Mouse (Mus musculus): Measurements from ENCODE around the gene Mid1. TPM values are rescaled to one million over a fixed set of nuclear protein-coding genes. Genes with fewer than 3 reads are reported as not detected.
A peak's percentile ranks its signal among the peaks of the same experiment; 100 is the strongest.

Mid1 gene
- polyA plus RNA-seq, 1 experiment from 2014 or later, result 6.7 TPM

DNA sequence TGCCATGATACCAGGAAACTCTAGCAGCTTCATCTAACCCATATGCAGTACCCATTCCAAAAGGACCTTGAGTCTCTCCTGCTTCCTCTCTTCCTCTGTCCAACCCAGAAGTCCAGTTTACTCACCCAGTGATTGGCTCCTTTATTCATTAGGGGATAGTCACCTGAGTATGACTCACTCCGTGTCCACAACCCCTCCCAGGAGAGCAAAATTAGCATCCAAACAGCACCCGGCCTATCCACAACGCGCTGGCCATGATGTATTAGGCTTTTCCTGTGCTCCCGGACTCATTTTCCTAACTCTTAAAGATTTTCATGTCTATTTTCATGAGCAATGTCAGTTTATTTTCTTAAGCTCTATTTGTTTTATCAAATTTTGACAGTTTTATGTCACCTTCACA is 104.7 kb downstream of the Mid1 start:
- Histone ChIP-seq H3K36me3 (no peaks in the 10 kb centered on the region), H3K4me2 (no peak overlapping the region), H3K27ac (no peak overlapping the region), H3K27me3 (no peaks in the 10 kb centered on the region), H3K9ac (no peak overlapping the region), H3K9me3 (no peaks in the 10 kb centered on the region), H3K4me3 (no peak overlapping the region), H3K4me1 (no peaks in the 10 kb centered on the region)
- no peak for ATAC-seq (ENCODE audit: borderline replicate concordance, extremely low read depth, low FRiP score, low TSS enrichment)
- 82% methylated on average over 5 of the region's 5 CpGs for WGBS

- H3K4me2 ChIP-seq, result no peak overlapping the region
- no peaks in the 10 kb centered on the region for H3K36me3 ChIP-seq
- no peak overlapping the region for H3K4me3 ChIP-seq
- no peak for ATAC-seq (ENCODE audit: borderline replicate concordance, extremely low read depth, low FRiP score, low TSS enrichment)
- H3K27ac ChIP-seq, result no peak overlapping the region
- H3K9ac ChIP-seq, result no peak overlapping the region
- no peaks in the 10 kb centered on the region for H3K9me3 ChIP-seq
- WGBS, result 54% methylated on average over 1 of the region's 1 CpGs
- H3K27me3 ChIP-seq, result no peaks in the 10 kb centered on the region
- no peaks in the 10 kb centered on the region for H3K4me1 ChIP-seq
Observed at GRCm38 (mm10) chrX:169792879-169793278, 107.9 kb downstream of the Mid1 start.

GRCm38 (mm10) chrX:169794421-169794820 is 109.4 kb downstream of the Mid1 start:
- H3K4me1 ChIP-seq, result no peaks in the 10 kb centered on the region
- no peak overlapping the region for H3K9ac ChIP-seq
- H3K27ac ChIP-seq, result no peak overlapping the region
- WGBS, result 50% methylated on average over 4 of the region's 4 CpGs
- peaks cover 5% of the 10 kb centered on the region for H3K27me3 ChIP-seq
- no peaks in the 10 kb centered on the region for H3K36me3 ChIP-seq
- no peak for ATAC-seq (ENCODE audit: borderline replicate concordance, extremely low read depth, low FRiP score, low TSS enrichment)
- H3K4me3 ChIP-seq, result no peak overlapping the region
- no peak overlapping the region for H3K4me2 ChIP-seq
- H3K9me3 ChIP-seq, result no peaks in the 10 kb centered on the region

DNA sequence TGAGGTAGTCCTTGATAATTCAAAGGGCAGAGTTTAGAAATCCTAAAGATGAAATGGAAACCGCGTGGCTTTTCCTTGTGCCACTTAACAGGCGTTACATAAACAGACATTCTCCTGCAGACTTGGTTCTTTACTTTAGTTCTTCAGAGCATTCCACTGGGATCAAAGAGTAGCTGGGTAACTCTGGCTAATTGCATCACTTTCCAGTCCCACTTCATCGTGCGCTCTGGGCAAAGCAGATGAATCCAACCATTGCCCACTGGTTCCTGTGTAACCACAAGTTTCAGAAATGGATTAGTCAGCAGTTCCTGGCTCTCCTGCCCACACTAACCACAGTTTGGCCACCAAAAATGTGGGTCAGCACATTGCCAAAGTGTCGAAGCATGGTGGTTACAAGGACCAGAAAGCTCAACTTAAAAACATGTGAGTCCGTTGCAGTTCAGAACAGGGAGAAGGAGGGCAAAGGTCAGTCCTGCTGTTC is 109.9 kb downstream of the Mid1 start:
- no peak overlapping the region for H3K27ac ChIP-seq
- H3K4me3 ChIP-seq, result no peak overlapping the region
- H3K9me3 ChIP-seq, result no peaks in the 10 kb centered on the region
- no peak for ATAC-seq (ENCODE audit: borderline replicate concordance, extremely low read depth, low FRiP score, low TSS enrichment)
- no peaks in the 10 kb centered on the region for H3K4me1 ChIP-seq
- H3K36me3 ChIP-seq, result no peaks in the 10 kb centered on the region
- peaks cover 5% of the 10 kb centered on the region for H3K27me3 ChIP-seq
- H3K9ac ChIP-seq, result no peak overlapping the region
- no peak overlapping the region for H3K4me2 ChIP-seq
- WGBS, result 35% methylated on average over 7 of the region's 7 CpGs

DNA sequence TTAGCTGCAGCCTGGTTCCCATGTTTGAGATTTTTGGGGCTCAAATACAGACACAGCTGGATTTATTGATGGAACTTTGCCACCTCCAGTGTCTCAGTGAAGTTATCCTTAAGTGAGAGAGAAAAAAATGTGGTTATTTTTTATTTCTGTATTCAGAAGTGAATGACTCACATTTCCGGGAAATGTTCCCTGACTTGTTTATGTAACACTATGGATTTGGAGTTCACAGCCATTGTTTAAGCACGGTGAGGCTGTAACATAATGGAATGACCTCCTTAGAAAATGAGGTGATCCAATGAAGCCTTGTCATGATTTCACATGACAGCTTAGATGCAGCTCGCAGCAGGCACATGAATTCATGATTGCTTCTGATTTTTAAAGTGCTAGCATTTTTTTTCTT is 112.1 kb downstream of the Mid1 start:
- H3K9ac ChIP-seq, result no peak overlapping the region
- no peak for ATAC-seq (ENCODE audit: borderline replicate concordance, extremely low read depth, low FRiP score, low TSS enrichment)
- peaks cover 10% of the 10 kb centered on the region for H3K27me3 ChIP-seq
- H3K4me3 ChIP-seq, result no peak overlapping the region
- H3K36me3 ChIP-seq, result no peaks in the 10 kb centered on the region
- no peaks in the 10 kb centered on the region for H3K4me1 ChIP-seq
- H3K4me2 ChIP-seq, result no peak overlapping the region
- H3K27ac ChIP-seq, result no peak overlapping the region
- 36% methylated on average over 3 of the region's 3 CpGs for WGBS
- H3K9me3 ChIP-seq, result no peaks in the 10 kb centered on the region

DNA sequence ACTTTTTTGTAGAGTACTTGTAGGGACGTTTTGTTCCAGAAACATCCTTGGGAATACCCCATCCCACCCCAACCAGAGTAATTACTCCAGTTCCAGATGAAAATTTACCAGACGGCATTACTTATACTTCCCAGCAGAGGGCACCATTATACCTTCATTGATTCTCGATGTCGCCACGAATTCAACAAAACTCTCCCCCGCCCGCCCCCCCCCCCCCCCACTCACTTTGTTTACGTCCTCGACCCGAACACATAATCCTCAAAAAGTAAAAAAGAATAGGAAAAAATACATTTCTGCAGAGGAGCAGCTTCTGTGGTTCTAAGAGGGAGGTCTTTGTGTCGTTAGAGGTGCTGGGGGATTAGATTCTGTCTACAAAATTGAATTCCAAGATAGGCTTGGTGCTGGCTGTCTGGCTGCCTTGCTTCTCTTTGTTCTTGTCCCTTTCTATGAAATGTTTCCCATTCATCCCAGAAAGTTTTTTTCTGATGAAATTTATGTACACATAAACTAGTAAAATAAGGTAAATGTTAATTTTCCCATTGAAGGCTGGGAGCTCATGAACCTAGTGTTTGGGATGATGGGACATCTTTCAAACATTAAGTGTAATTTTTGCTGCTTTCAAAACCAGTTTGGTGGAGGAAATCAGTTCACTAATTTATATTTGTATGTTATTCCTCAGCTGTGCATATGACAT is 114.1 kb downstream of the Mid1 start:
- no peak overlapping the region for H3K27ac ChIP-seq
- peak overlapping the region; percentile 28 for H3K4me3 ChIP-seq
- H3K36me3 ChIP-seq, result no peaks in the 10 kb centered on the region
- no peak for ATAC-seq (ENCODE audit: borderline replicate concordance, extremely low read depth, low FRiP score, low TSS enrichment)
- H3K9me3 ChIP-seq, result no peaks in the 10 kb centered on the region
- 7% methylated on average over 11 of the region's 11 CpGs for WGBS
- H3K9ac ChIP-seq, result no peak overlapping the region
- peak overlapping the region; percentile 16; the same call in 1 of the 2 replicates for H3K4me2 ChIP-seq
- no peaks in the 10 kb centered on the region for H3K4me1 ChIP-seq
- H3K27me3 ChIP-seq, result peaks cover 10% of the 10 kb centered on the region

DNA sequence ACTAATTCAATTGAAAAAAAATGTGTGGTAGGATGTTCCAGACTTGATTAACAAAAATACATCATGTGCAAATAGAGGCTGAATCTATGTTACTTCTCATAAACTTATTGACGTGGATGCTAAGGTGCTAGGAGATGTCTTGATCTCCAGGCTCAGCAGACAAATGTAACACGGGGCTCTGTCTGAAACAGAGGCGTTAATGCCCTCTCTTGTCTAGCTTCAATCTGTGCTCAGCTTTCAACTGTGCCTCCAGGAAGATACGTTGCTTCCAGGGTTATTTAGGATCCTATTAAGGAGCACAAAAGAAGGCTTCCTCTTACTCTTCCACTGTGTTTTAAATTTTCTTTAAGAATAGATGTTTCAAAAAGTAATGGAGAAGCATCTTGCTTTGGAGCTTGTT is 115.2 kb downstream of the Mid1 start:
- H3K27me3 ChIP-seq, result peaks cover 10% of the 10 kb centered on the region
- H3K27ac ChIP-seq, result no peak overlapping the region
- no peak overlapping the region for H3K4me2 ChIP-seq
- H3K9ac ChIP-seq, result no peak overlapping the region
- no peak for ATAC-seq (ENCODE audit: borderline replicate concordance, extremely low read depth, low FRiP score, low TSS enrichment)
- H3K36me3 ChIP-seq, result no peaks in the 10 kb centered on the region
- H3K4me1 ChIP-seq, result no peaks in the 10 kb centered on the region
- WGBS, result 50% methylated on average over 4 of the region's 4 CpGs
- no peaks in the 10 kb centered on the region for H3K9me3 ChIP-seq
- H3K4me3 ChIP-seq, result no peak overlapping the region

DNA sequence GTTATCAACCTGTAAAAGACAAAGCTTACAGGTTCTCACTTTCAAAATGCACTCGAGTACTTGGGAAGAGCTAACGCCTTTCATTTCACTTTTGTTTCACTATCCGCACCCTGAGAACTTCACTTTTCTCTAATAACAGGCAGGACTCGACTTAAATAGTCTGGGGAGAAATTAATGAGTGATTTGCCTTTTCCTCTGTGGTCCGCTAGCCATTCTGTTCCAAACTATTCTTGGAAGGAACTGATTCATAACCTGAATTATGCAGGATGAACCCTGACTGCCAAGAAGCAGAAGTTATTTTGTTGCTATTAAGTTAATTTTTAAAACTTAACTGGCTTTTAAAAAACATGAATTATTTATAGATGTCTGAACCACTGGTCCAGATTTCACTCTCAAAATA is 120.8 kb downstream of the Mid1 start:
- Histone ChIP-seq H3K4me3 (no peak overlapping the region), H3K27me3 (peaks cover 4% of the 10 kb centered on the region; the same call in 1 of the 2 replicates), H3K9me3 (no peaks in the 10 kb centered on the region), H3K36me3 (no peaks in the 10 kb centered on the region), H3K4me1 (no peaks in the 10 kb centered on the region), H3K4me2 (no peak overlapping the region), H3K9ac (no peak overlapping the region), H3K27ac (no peak overlapping the region)
- WGBS, result 58% methylated on average over 5 of the region's 5 CpGs
- no peak for ATAC-seq (ENCODE audit: borderline replicate concordance, extremely low read depth, low FRiP score, low TSS enrichment)

DNA sequence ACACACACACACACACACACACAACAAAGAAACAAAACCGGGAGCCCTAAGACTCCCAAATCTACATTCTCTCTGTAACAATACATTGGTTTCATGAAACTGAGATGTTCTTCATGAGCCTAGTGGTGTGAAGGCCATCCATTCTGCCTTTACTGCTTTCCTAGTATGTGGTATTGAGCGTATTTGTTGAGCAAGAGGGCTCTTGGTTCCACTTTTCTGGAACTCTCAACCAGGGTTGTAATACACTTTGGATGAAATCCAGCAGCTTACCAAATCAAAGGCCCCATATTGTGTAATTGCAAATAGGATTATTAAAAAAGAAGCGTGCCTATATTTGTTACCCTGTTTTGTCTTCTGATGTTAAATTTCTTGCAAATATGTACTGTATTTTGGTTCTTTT is 122.7 kb downstream of the Mid1 start:
- Histone ChIP-seq H3K27me3 (no peaks in the 10 kb centered on the region; the same call in 1 of the 2 replicates), H3K4me3 (no peak overlapping the region), H3K36me3 (no peaks in the 10 kb centered on the region), H3K4me1 (no peaks in the 10 kb centered on the region), H3K27ac (no peak overlapping the region), H3K4me2 (no peak overlapping the region), H3K9me3 (no peaks in the 10 kb centered on the region), H3K9ac (no peak overlapping the region)
- ATAC-seq (ENCODE audit: borderline replicate concordance, extremely low read depth, low FRiP score, low TSS enrichment), result no peak
- 73% methylated on average over 3 of the region's 3 CpGs for WGBS

DNA sequence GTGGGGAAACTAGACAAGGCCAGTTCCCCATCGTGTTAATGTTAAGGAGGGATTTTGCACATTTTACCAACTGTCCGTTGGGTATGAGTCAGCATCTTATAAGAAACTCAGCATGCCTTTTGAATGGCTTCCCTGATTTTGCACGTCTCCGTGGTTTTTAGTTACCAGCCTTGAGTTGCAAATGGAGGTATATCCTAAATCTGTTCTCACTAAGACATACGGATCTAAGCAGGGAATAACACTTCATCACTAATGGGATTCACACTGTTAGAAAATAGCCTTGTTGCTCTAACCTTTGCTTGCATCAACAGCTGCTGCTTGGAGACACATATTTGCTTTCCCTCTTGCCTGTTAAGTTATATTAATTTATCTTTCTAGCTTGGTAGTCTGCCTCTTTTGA is 126.3 kb downstream of the Mid1 start:
- H3K9ac ChIP-seq, result no peak overlapping the region
- no peak overlapping the region for H3K4me2 ChIP-seq
- H3K27me3 ChIP-seq, result no peaks in the 10 kb centered on the region; the same call in 1 of the 2 replicates
- no peak for ATAC-seq (ENCODE audit: borderline replicate concordance, extremely low read depth, low FRiP score, low TSS enrichment)
- no peak overlapping the region for H3K4me3 ChIP-seq
- no peak overlapping the region for H3K27ac ChIP-seq
- no peaks in the 10 kb centered on the region for H3K36me3 ChIP-seq
- no peaks in the 10 kb centered on the region for H3K9me3 ChIP-seq
- 51% methylated on average over 5 of the region's 5 CpGs for WGBS
- no peaks in the 10 kb centered on the region for H3K4me1 ChIP-seq

- Histone ChIP-seq H3K4me3 (no peak overlapping the region), H3K4me2 (no peak overlapping the region), H3K9ac (no peak overlapping the region), H3K36me3 (no peaks in the 10 kb centered on the region), H3K4me1 (no peaks in the 10 kb centered on the region), H3K9me3 (no peaks in the 10 kb centered on the region), H3K27ac (no peak overlapping the region), H3K27me3 (no peaks in the 10 kb centered on the region; the same call in 1 of the 2 replicates)
- ATAC-seq (ENCODE audit: borderline replicate concordance, extremely low read depth, low FRiP score, low TSS enrichment), result no peak
- WGBS, result 70% methylated on average over 2 of the region's 2 CpGs
Observed at GRCm38 (mm10) chrX:169811783-169812182, 126.8 kb downstream of the Mid1 start.

- no peaks in the 10 kb centered on the region for H3K9me3 ChIP-seq
- no peak for ATAC-seq (ENCODE audit: borderline replicate concordance, extremely low read depth, low FRiP score, low TSS enrichment)
- no peaks in the 10 kb centered on the region for H3K36me3 ChIP-seq
- 43% methylated on average over 1 of the region's 1 CpGs for WGBS
- H3K4me2 ChIP-seq, result no peak overlapping the region
- H3K27ac ChIP-seq, result no peak overlapping the region
- no peaks in the 10 kb centered on the region; the same call in 1 of the 2 replicates for H3K27me3 ChIP-seq
- no peak overlapping the region for H3K9ac ChIP-seq
- no peak overlapping the region for H3K4me3 ChIP-seq
- H3K4me1 ChIP-seq, result no peaks in the 10 kb centered on the region
Observed at GRCm38 (mm10) chrX:169813673-169814072, 128.7 kb downstream of the Mid1 start.

Measured in lung, embryonic 15.5 days (tissue).